Comparison of ENCODE assay signal across 24 mouse cellular contexts in genomic region chr11:100254360-100255090, GRCm38 (mm10). TPM values are rescaled to one million over a fixed set of nuclear protein-coding genes. Genes with fewer than 3 reads are reported as not detected.
DNase-seq lines count a peak whose midpoint lies in the region; ATAC-seq and TF ChIP-seq lines count a peak whose summit lies in the region.
"Had no signal": no experiment of that assay in that cellular context is flagged by ENCODE, and none has a peak within 500 bp of the region (broad histone marks: within the 10 kb centered on the region; RNA-seq: fewer than 3 reads in every experiment).

No protein-coding gene starts in this region.

- no peak overlapping the region for H3K4me2 ChIP-seq in forebrain, embryonic 12.5 days
- H3K4me2 ChIP-seq: forebrain, embryonic 15.5 days; neural tube, embryonic 12.5 days had no signal

- TF ChIP-seq CTCF in olfactory bulb, adult 2 months (IDR thresholded peaks at IDR 0.05; ENCODE audit: insufficient read depth, low read depth, low read length) = no peak

- peaks cover 22% of the 10 kb centered on the region for H3K4me1 ChIP-seq in olfactory bulb, adult 2 months (ENCODE audit: control insufficient read depth, insufficient read depth, low read length)
- H3K4me1 ChIP-seq in forebrain, embryonic 12.5 days = peaks cover 5% of the 10 kb centered on the region; the same call in 1 of the 2 replicates
- H3K4me1 ChIP-seq: forebrain, embryonic 15.5 days; neural tube, embryonic 12.5 days had no signal

- no peaks in the 10 kb centered on the region for H3K36me3 ChIP-seq in forebrain, embryonic 12.5 days (replicated peaks)
- H3K36me3 ChIP-seq: forebrain, embryonic 15.5 days; neural tube, embryonic 12.5 days had no signal

- no peaks in the 10 kb centered on the region for H3K9me3 ChIP-seq in forebrain, embryonic 12.5 days
- H3K9me3 ChIP-seq: forebrain, embryonic 15.5 days; megakaryocyte, embryonic 14.5 days; neural tube, embryonic 12.5 days had no signal

- no peak for TF ChIP-seq POLR2A in olfactory bulb, adult 2 months (IDR thresholded peaks at IDR 0.05; ENCODE audit: insufficient read depth, low read depth, low read length)

- H3K4me3 ChIP-seq in olfactory bulb, adult 2 months (ENCODE audit: insufficient read depth, low read depth, low read length) = no peak overlapping the region
- no peak overlapping the region for H3K4me3 ChIP-seq in forebrain, embryonic 12.5 days (replicated peaks)
- H3K4me3 ChIP-seq: forebrain, embryonic 15.5 days; megakaryocyte, embryonic 14.5 days; neural tube, embryonic 12.5 days had no signal

- WGBS in olfactory bulb, adult 2 months = 51% methylated on average over 5 of the region's 5 CpGs
- 70% methylated on average over 5 of the region's 5 CpGs for WGBS in forebrain, embryonic 12.5 days

- peak; percentile 61 for DNase-seq in heart, adult 11 months
- no peak for DNase-seq in heart, adult 18-20 months
- peak; percentile 16 for DNase-seq in 416B (ENCODE audit: low read depth)
- DNase-seq in brain, adult 2 months (ENCODE audit: low read depth, low spot score) = peak; percentile 82
- DNase-seq in left cerebral cortex, adult 8-10 months (ENCODE audit: low spot score in 2 of 2) = no peak
- DNase-seq in retina, embryonic 14.5 days (ENCODE audit: low spot score) = no peak
- DNase-seq: adrenal gland, postnatal 36 days; cerebellum, postnatal 14 days; kidney, adult 9 months; kidney, postnatal 36 days had no signal

- peak overlapping the region; percentile 31; the same call in 1 of the 2 replicates for H3K27ac ChIP-seq in olfactory bulb, adult 2 months (ENCODE audit: insufficient read depth, low read depth, low read length)
- no peak overlapping the region for H3K27ac ChIP-seq in forebrain, embryonic 12.5 days
- H3K27ac ChIP-seq: forebrain, embryonic 15.5 days; neural tube, embryonic 12.5 days had no signal

- H3K9ac ChIP-seq in forebrain, embryonic 12.5 days = no peak overlapping the region
- H3K9ac ChIP-seq: forebrain, embryonic 15.5 days; neural tube, embryonic 12.5 days had no signal

- no peaks in the 10 kb centered on the region for H3K27me3 ChIP-seq in forebrain, embryonic 12.5 days
- H3K27me3 ChIP-seq: forebrain, embryonic 15.5 days; neural tube, embryonic 12.5 days had no signal

- no peak for ATAC-seq in forebrain, embryonic 12.5 days (ENCODE audit: low FRiP score)
- ATAC-seq: forebrain, embryonic 15.5 days; lung, postnatal 0 days had no signal

RNA-seq across cellular contexts. Expression of gene Krt16, which starts 5.8 kb away (rescaled TPM):
- not detected for total RNA-seq in heart, adult 18-20 months (2021)
- not detected in 2 replicates for polyA plus RNA-seq in olfactory bulb, adult 2 months (2012; ENCODE audit: insufficient read depth, insufficient read length, low replicate concordance, missing spikeins)
- not detected for total RNA-seq in left cerebral cortex, adult 8-10 months (2022)
- polyA plus RNA-seq in forebrain, embryonic 12.5 days (2016; fragmentation: Nextera tagmentation; extraction: Ambion mirVana) = not detected in 2 replicates
- total RNA-seq: adrenal gland, postnatal 36 days; gastrocnemius, adult 18-20 months; granulocyte monocyte progenitor cell, adult 5-6 weeks; layer of hippocampus, postnatal 10 days; left cerebral cortex, postnatal 36 days; liver, adult 2 months; MEL had no signal
- polyA plus RNA-seq: forebrain, embryonic 15.5 days; heart, postnatal 0 days; hindbrain, embryonic 11.5 days; liver, adult 2 months; lung, postnatal 0 days; neural tube, embryonic 12.5 days had no signal

RNA-seq across cellular contexts. Expression of gene Krt17, which starts 6.3 kb away (rescaled TPM):
- under 1 TPM in 1 of 2 experiments, not detected in 1; 0.31 TPM for total RNA-seq in heart, adult 18-20 months (2021)
- not detected in 2 replicates for polyA plus RNA-seq in olfactory bulb, adult 2 months (2012; ENCODE audit: insufficient read depth, insufficient read length, low replicate concordance, missing spikeins)
- under 1 TPM in 1 of 4 experiments, not detected in 3; 0.50 TPM for total RNA-seq in left cerebral cortex, adult 8-10 months (2022)
- 0.51 and 0.91 TPM in 2 replicates for polyA plus RNA-seq in forebrain, embryonic 12.5 days (2016; fragmentation: Nextera tagmentation; extraction: Ambion mirVana)
- total RNA-seq: adrenal gland, postnatal 36 days; granulocyte monocyte progenitor cell, adult 5-6 weeks; layer of hippocampus, postnatal 10 days; left cerebral cortex, postnatal 36 days; liver, adult 2 months; MEL had no signal
- polyA plus RNA-seq: forebrain, embryonic 15.5 days; liver, adult 2 months had no signal

RNA-seq across cellular contexts. Expression of gene Krt42, which starts 15.1 kb away (rescaled TPM):
- not detected for total RNA-seq in heart, adult 18-20 months (2021)
- not detected in 2 replicates for polyA plus RNA-seq in olfactory bulb, adult 2 months (2012; ENCODE audit: insufficient read depth, insufficient read length, low replicate concordance, missing spikeins)
- total RNA-seq in left cerebral cortex, adult 8-10 months (2022) = not detected
- not detected in 2 replicates for polyA plus RNA-seq in forebrain, embryonic 12.5 days (2016; fragmentation: Nextera tagmentation; extraction: Ambion mirVana)
- total RNA-seq: adrenal gland, postnatal 36 days; gastrocnemius, adult 18-20 months; granulocyte monocyte progenitor cell, adult 5-6 weeks; layer of hippocampus, postnatal 10 days; left cerebral cortex, postnatal 36 days; liver, adult 2 months; MEL had no signal
- polyA plus RNA-seq: forebrain, embryonic 15.5 days; heart, postnatal 0 days; hindbrain, embryonic 11.5 days; liver, adult 2 months; lung, postnatal 0 days; neural tube, embryonic 12.5 days had no signal

RNA-seq across cellular contexts. Expression of gene Krt14, which starts 47.2 kb away (rescaled TPM):
- total RNA-seq in heart, adult 18-20 months (2021) = not detected
- not detected in 2 replicates for polyA plus RNA-seq in olfactory bulb, adult 2 months (2012; ENCODE audit: insufficient read depth, insufficient read length, low replicate concordance, missing spikeins)
- not detected for total RNA-seq in left cerebral cortex, adult 8-10 months (2022)
- polyA plus RNA-seq in forebrain, embryonic 12.5 days (2016; fragmentation: Nextera tagmentation; extraction: Ambion mirVana) = 5.1 and 7.0 TPM in 2 replicates
- total RNA-seq: gastrocnemius, adult 18-20 months; granulocyte monocyte progenitor cell, adult 5-6 weeks; left cerebral cortex, postnatal 36 days; liver, adult 2 months; MEL had no signal
- polyA plus RNA-seq: liver, adult 2 months had no signal

Comparison
In these comparisons a context has a peak if more than half of its experiments do, and no peak if none do; other contexts are left out.
1. DNase-seq: peak in heart, adult 11 months (single experiment), 416B (single experiment) and brain, adult 2 months (single experiment); none in heart, adult 18-20 months (0 of 2), left cerebral cortex, adult 8-10 months (0 of 2) and retina, embryonic 14.5 days (single experiment).